Mouse (Mus musculus) megakaryocyte-erythroid progenitor cell, adult 5-6 weeks (primary cell): Measurements from ENCODE around the gene Efhb. TPM values are rescaled to one million over a fixed set of nuclear protein-coding genes. Genes with fewer than 3 reads are reported as not detected.

Experiments
- ATAC-seq: replicated peaks from 2 replicates; pipeline ENCODE4 v1.8.0; 2016; ENCODE audit warnings: mild to moderate bottlenecking, inconsistent platforms; ENCODE audit not compliant: severe bottlenecking, poor library complexity, low FRiP score, low TSS enrichment
- total RNA-seq, 2 experiments: library from RNA; stranded (forward) in 1 of 2; stranded (reverse) in 1 of 2; fragments of 200-1000, 215-1000 nt in 1 of 2; fragments of >200 nt in 1 of 2; fragmentation: Nextera tagmentation in 1 of 2; gene quantifications; 2 replicates each; pipeline ENCODE4 v1.2.3; 2014 to 2017

Efhb gene
- total RNA-seq, 2 experiments from 2014 or later = not detected

GRCm38 (mm10) chr17:53387581-53388473 is 75.3 kb downstream of the Efhb start:
- ATAC-seq = no peak

DNA sequence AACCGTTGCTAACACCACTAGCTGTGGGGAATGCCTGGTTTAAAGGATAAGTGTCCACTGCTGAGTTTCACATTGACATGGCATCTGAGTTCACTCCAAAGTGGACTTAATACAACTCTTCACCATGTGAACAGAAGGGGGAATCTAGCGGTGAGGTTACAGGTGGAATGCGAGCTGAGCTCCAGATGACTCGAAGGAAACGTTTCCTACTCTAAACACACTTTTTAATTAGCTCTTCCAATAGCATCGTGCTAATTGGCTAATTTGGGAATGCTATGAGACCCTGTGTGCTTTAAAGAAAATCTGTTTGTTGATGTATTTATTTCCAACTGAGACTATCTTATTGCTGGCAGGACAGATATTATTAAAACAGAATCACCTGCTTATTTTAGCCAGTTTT is 76.3 kb downstream of the Efhb start:
- no peak for ATAC-seq

DNA sequence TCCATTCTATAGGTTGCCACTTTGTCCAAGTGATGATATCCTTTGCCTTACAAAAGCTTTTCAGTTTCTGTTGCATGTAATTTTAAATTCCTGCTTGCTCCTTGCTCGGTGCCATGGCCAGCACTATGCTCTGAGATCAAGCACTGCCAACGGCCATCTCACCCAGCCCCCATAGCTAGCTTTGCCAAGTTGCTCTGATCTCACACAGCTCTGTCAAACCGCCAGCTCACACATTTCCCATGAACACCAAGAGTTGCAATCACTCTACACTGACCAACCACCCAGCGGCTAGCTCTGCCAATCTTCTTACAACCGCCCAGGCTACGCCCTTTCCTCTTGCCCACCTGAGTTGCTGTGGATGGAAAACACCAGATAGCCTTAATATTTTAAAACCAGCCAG is 99.0 kb downstream of the Efhb start:
- no peak for ATAC-seq

Other genes starting within 250 kb of the Efhb start
- 35.2 and 38.9 TPM in 2 replicates for gene Rab5a, start 15.9 kb upstream of the Efhb start, total RNA-seq (2014; fragmentation: Nextera tagmentation)
- gene Rab5a, start 15.9 kb upstream of the Efhb start, total RNA-seq (2017) = 53.7 and 73.3 TPM in 2 replicates
- 0.28 TPM in 1 of 2 replicates, not detected in the other for gene Pp2d1, start 76.1 kb upstream of the Efhb start, total RNA-seq (2014; fragmentation: Nextera tagmentation)
- 0.05 TPM in 1 of 2 replicates, not detected in the other for gene Pp2d1, start 76.1 kb upstream of the Efhb start, total RNA-seq (2017)
- gene Kat2b, start 103.5 kb upstream of the Efhb start, total RNA-seq (2014; fragmentation: Nextera tagmentation) = 27.8 and 33.9 TPM in 2 replicates
- 24.5 and 53.7 TPM in 2 replicates for gene Kat2b, start 103.5 kb upstream of the Efhb start, total RNA-seq (2017)
- 26.3 and 27.9 TPM in 2 replicates for gene Sgo1, start 226.0 kb upstream of the Efhb start, total RNA-seq (2014; fragmentation: Nextera tagmentation)
- 44.7 and 58.5 TPM in 2 replicates for gene Sgo1, start 226.0 kb upstream of the Efhb start, total RNA-seq (2017)